Comparison of ENCODE assay signal across 13 mouse cellular contexts in genomic region chr13:38958037-38958436, GRCm38 (mm10). TPM values are rescaled to one million over a fixed set of nuclear protein-coding genes. Genes with fewer than 3 reads are reported as not detected.
DNase-seq lines count a peak whose midpoint lies in the region; ATAC-seq and TF ChIP-seq lines count a peak whose summit lies in the region.
"Had no signal": no experiment of that assay in that cellular context is flagged by ENCODE, and none has a peak within 500 bp of the region (broad histone marks: within the 10 kb centered on the region; RNA-seq: fewer than 3 reads in every experiment).

No protein-coding gene starts in this region.

- H3K4me2 ChIP-seq in hindbrain, embryonic 13.5 days: peak overlapping the region; percentile 9; the same call in 1 of the 2 replicates
- H3K4me2 ChIP-seq in hindbrain, postnatal 0 days (ENCODE audit: low read depth, low read length): no peak overlapping the region
- peak overlapping the region; percentile 14 for H3K4me2 ChIP-seq in stomach, embryonic 16.5 days (ENCODE audit: low read depth, low read length)

- H3K27ac ChIP-seq in hindbrain, embryonic 13.5 days: no peak overlapping the region
- no peak overlapping the region for H3K27ac ChIP-seq in hindbrain, postnatal 0 days
- peak overlapping the region; percentile 10; the same call in 1 of the 2 replicates for H3K27ac ChIP-seq in stomach, embryonic 16.5 days (ENCODE audit: low read length)
- H3K27ac ChIP-seq: gastrocnemius, adult 2 months; limb, embryonic 13.5 days had no signal

- TF ChIP-seq CTCF in hindbrain, postnatal 0 days (IDR thresholded peaks at IDR 0.05; ENCODE audit: low read depth): no peak

- peaks cover 18% of the 10 kb centered on the region for H3K36me3 ChIP-seq in hindbrain, embryonic 13.5 days
- peaks cover 8% of the 10 kb centered on the region; the same call in 1 of the 2 replicates for H3K36me3 ChIP-seq in hindbrain, postnatal 0 days (ENCODE audit: insufficient read depth, low read length)
- peaks cover 40% of the 10 kb centered on the region for H3K36me3 ChIP-seq in megakaryocyte, embryonic 14.5 days (replicated peaks; ENCODE audit: low read length)
- peaks cover 11% of the 10 kb centered on the region for H3K36me3 ChIP-seq in stomach, embryonic 16.5 days (ENCODE audit: control insufficient read depth, insufficient read depth, low read length)

- WGBS in hindbrain, embryonic 13.5 days: 85% methylated on average over 5 of the region's 5 CpGs
- WGBS in hindbrain, postnatal 0 days: 72% methylated on average over 5 of the region's 5 CpGs
- 46% methylated on average over 5 of the region's 5 CpGs for WGBS in stomach, embryonic 16.5 days

- no peaks in the 10 kb centered on the region for H3K27me3 ChIP-seq in hindbrain, embryonic 13.5 days
- H3K27me3 ChIP-seq in hindbrain, postnatal 0 days (ENCODE audit: insufficient read depth, low read length): no peaks in the 10 kb centered on the region
- no peaks in the 10 kb centered on the region for H3K27me3 ChIP-seq in megakaryocyte, embryonic 14.5 days (replicated peaks)
- H3K27me3 ChIP-seq in stomach, embryonic 16.5 days (ENCODE audit: control insufficient read depth, insufficient read depth, low read length): no peaks in the 10 kb centered on the region
- H3K27me3 ChIP-seq: limb, embryonic 13.5 days had no signal

- no peaks in the 10 kb centered on the region for H3K9me3 ChIP-seq in hindbrain, embryonic 13.5 days
- no peaks in the 10 kb centered on the region for H3K9me3 ChIP-seq in hindbrain, postnatal 0 days (ENCODE audit: low read length)
- no peaks in the 10 kb centered on the region for H3K9me3 ChIP-seq in megakaryocyte, embryonic 14.5 days
- no peaks in the 10 kb centered on the region for H3K9me3 ChIP-seq in stomach, embryonic 16.5 days (replicated peaks; ENCODE audit: control insufficient read depth, low read length)
- H3K9me3 ChIP-seq: limb, embryonic 13.5 days had no signal

- peak; percentile 7 for DNase-seq in adrenal gland, adult 2 months
- no peak for DNase-seq in adrenal gland, adult 18-20 months (ENCODE audit: low spot score in 2 of 2)
- DNase-seq in hindbrain, postnatal 0 days (ENCODE audit: low spot score): no peak
- DNase-seq in thymus, postnatal 25 days: no peak
- DNase-seq: gastrocnemius, adult 2 months; layer of hippocampus, adult 9-11 months; midbrain, embryonic 14.5 days; right cerebral cortex, postnatal 4 days had no signal

- ATAC-seq in hindbrain, embryonic 13.5 days (ENCODE audit: low FRiP score): no peak
- ATAC-seq in hindbrain, postnatal 0 days: no peak
- no peak for ATAC-seq in megakaryocyte, adult 5-6 weeks (ENCODE audit: poor library complexity, severe bottlenecking)
- ATAC-seq in stomach, embryonic 16.5 days (ENCODE audit: insufficient read depth, low FRiP score): no peak

- H3K9ac ChIP-seq in hindbrain, embryonic 13.5 days: no peak overlapping the region
- H3K9ac ChIP-seq in hindbrain, postnatal 0 days (replicated peaks; ENCODE audit: low read length): no peak overlapping the region
- H3K9ac ChIP-seq in stomach, embryonic 16.5 days (ENCODE audit: low read length): no peak overlapping the region
- H3K9ac ChIP-seq: limb, embryonic 13.5 days had no signal

- H3K4me1 ChIP-seq in hindbrain, embryonic 13.5 days (replicated peaks): peaks cover 26% of the 10 kb centered on the region
- H3K4me1 ChIP-seq in hindbrain, postnatal 0 days (ENCODE audit: insufficient read depth, low read length): peaks cover 11% of the 10 kb centered on the region; the same call in 1 of the 2 replicates
- H3K4me1 ChIP-seq in megakaryocyte, embryonic 14.5 days: peaks cover 68% of the 10 kb centered on the region
- peaks cover 17% of the 10 kb centered on the region for H3K4me1 ChIP-seq in stomach, embryonic 16.5 days (ENCODE audit: control insufficient read depth, insufficient read depth, low read length)

- H3K4me3 ChIP-seq in hindbrain, embryonic 13.5 days: no peak overlapping the region
- no peak overlapping the region for H3K4me3 ChIP-seq in hindbrain, postnatal 0 days (ENCODE audit: low read length)
- H3K4me3 ChIP-seq in megakaryocyte, embryonic 14.5 days (replicated peaks): peak overlapping the region; percentile 86
- no peak overlapping the region for H3K4me3 ChIP-seq in stomach, embryonic 16.5 days (replicated peaks; ENCODE audit: low read length)
- H3K4me3 ChIP-seq: gastrocnemius, adult 2 months; limb, embryonic 13.5 days had no signal

RNA-seq across cellular contexts. Expression of gene Slc35b3, which starts 2.6 kb away (rescaled TPM):
- total RNA-seq in adrenal gland, adult 2 months (2021): 10 to 100 TPM; 18.4 to 19.2 TPM
- 4.7 and 6.2 TPM in 2 replicates for polyA plus RNA-seq in adrenal gland, adult 2 months (2012; rRNA removed)
- 10 to 100 TPM; 18.9 to 21.5 TPM for total RNA-seq in adrenal gland, adult 18-20 months (2021)
- 33.0 and 34.5 TPM in 2 replicates for polyA plus RNA-seq in hindbrain, embryonic 13.5 days (2015; fragmentation: Nextera tagmentation; extraction: Ambion mirVana)
- 19.9 and 25.9 TPM in 2 replicates for total RNA-seq in hindbrain, postnatal 0 days (2014; rRNA removed)
- polyA plus RNA-seq in hindbrain, postnatal 0 days (2015; fragmentation: Nextera tagmentation; extraction: Ambion mirVana): 28.2 and 28.3 TPM in 2 replicates
- polyA plus RNA-seq in megakaryocyte, embryonic 14.5 days (2012; ENCODE audit: insufficient read depth, low replicate concordance): 13.6 TPM in 1 of 2 replicates, not detected in the other
- total RNA-seq in megakaryocyte, adult 5-6 weeks (2015): 27.9 and 36.1 TPM in 2 replicates
- 22.4 and 23.9 TPM in 2 replicates for total RNA-seq in megakaryocyte, adult 5-6 weeks (2017)
- 40.9 and 42.4 TPM in 2 replicates for polyA plus RNA-seq in stomach, embryonic 16.5 days (2015; fragmentation: Nextera tagmentation; extraction: Ambion mirVana)
